Mouse (Mus musculus) liver, adult 2 months (tissue): ENCODE results near the gene Cacna1a.

Experiments
- CTCF ChIP-seq: fragments of 200-500 bp; IDR thresholded peaks from 2 replicates; pipeline ENCODE4 v1.5.1; 2011; ENCODE audit warnings: low read depth, low read length, control low read depth
- POLR2A ChIP-seq: fragments of 200-500 bp; IDR thresholded peaks from 2 replicates; pipeline ENCODE4 v1.6.1; 2011; ENCODE audit warnings: low read length, control low read depth; ENCODE audit not compliant: insufficient read depth; ENCODE audit errors: extremely low read depth

DNA sequence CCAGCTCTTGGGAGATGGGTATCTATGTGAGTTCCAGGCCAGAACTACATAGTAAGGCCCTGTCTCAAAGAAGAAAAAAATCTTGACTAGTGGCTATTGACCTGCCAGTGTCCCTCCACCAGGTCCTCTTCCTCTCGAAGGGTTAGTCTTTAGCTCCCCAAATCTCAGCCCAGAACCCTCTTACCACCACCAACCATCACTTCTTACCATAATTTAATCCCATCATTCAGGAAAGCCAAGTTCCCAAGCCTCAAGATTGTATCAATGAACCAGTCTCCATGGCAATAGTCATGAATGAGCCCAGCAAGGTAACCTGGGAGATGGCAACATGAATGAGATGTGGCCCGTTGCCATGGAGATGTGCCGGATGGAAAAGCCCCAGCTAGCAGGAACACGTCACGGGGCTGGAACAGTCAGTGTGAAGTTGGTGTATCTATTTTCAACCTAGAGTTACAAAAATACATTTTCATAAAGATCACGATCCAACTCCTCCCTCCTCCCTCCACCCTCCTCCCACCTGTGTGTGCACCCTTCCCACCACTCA is 106.4 kb downstream of the Cacna1a start:
- no peak for TF ChIP-seq CTCF
- no peak for TF ChIP-seq POLR2A
